ENCODE assay signal across 9 mouse cellular contexts in the genomic region with DNA sequence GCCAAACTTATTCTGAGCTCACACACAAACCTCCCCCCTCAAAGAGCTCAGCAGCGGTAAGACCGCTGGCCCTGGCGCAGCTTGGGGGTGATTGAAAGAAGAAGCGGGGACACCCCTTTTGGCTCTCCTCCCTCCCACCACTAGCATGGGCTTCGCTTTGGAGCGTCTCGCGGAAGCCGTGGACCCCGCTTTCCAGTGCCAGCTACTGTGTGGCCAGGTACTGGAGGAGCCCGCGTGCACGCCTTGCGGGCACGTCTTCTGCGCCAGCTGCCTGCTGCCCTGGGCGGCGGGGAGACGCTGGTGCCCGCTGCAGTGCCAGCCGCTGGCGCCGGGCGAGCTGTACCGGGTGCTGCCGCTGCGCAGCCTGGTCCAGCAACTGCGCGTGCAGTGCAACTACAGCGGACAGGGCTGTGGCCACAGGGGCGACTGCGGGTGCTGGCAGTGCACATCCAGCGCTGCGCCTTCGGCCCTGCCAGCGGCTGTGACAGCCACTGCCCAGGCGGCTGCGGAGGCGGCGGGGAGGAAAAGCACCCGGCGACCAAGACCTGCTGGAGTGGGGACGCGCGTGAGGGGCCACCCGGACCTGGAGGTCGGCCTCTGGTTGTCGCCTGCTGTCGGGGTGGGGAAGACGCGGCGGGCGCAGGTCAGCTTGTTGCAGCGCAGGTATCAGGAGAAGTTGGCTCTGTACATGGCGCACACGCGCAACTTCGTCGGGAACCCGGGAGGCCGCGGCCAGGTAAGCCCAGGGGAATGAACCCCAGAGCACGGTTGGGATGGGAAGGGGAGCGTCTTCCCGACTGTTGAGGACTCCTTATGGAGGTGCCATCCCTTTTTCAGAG. TPM values are rescaled to one million over a fixed set of nuclear protein-coding genes. Genes with fewer than 3 reads are reported as not detected.
DNase-seq lines count a peak whose midpoint lies in the region; ATAC-seq lines count a peak whose summit lies in the region.
"Had no signal": no experiment of that assay in that cellular context is flagged by ENCODE, and none has a peak within 500 bp of the region (broad histone marks: within the 10 kb centered on the region; RNA-seq: fewer than 3 reads in every experiment).

A gene (plus strand): TSS at position 112 of the 839 bp plus-strand sequence.

- H3K4me2 ChIP-seq in forebrain, embryonic 12.5 days: peak within 1 kb of the TSS; percentile 99

- H3K27me3 ChIP-seq in forebrain, embryonic 12.5 days: peaks cover 36% of the 10 kb centered on the region

- H3K4me3 ChIP-seq in forebrain, embryonic 12.5 days (replicated peaks): peak within 1 kb of the TSS; percentile 59
- H3K4me3 ChIP-seq: megakaryocyte, embryonic 14.5 days had no signal

- DNase-seq in thymus, postnatal 4 days: peak; percentile 10
- DNase-seq in thymus, postnatal 14 days: no peak
- DNase-seq in heart, postnatal 10 days: peak; percentile 62 to 67
- DNase-seq in left cerebral cortex, adult 8-10 months (ENCODE audit: low spot score in 2 of 2): peak; percentile 13 to 35
- DNase-seq in neural tube, embryonic 10.5 days (ENCODE audit: extremely low spot score, low spot score): peak; percentile 71
- peak; percentile 3 for DNase-seq in testis, postnatal 14 days (ENCODE audit: low spot score)
- DNase-seq in c-Kit-positive CD71-positive TER-119-positive erythroid progenitor cells, embryonic 14.5 days (ENCODE audit: low spot score): no peak

- WGBS in forebrain, embryonic 12.5 days: under 1% methylated on average over 64 of the region's 65 CpGs

- peaks cover 16% of the 10 kb centered on the region for H3K4me1 ChIP-seq in forebrain, embryonic 12.5 days
- H3K4me1 ChIP-seq: megakaryocyte, embryonic 14.5 days had no signal

- no peak within 1 kb of the TSS for H3K27ac ChIP-seq in forebrain, embryonic 12.5 days

- H3K36me3 ChIP-seq in forebrain, embryonic 12.5 days (replicated peaks): no peaks in the 10 kb centered on the region

- peak within 1 kb of the TSS; percentile 62 for H3K9ac ChIP-seq in forebrain, embryonic 12.5 days

- intact Hi-C loops in heart, postnatal 10 days (cut with DNase I): no loop called here

- no peaks in the 10 kb centered on the region for H3K9me3 ChIP-seq in forebrain, embryonic 12.5 days

- ATAC-seq in forebrain, embryonic 12.5 days (ENCODE audit: low FRiP score): peak; percentile 75

RNA-seq across cellular contexts. Expression of the gene that starts here (rescaled TPM):
- 6.7 TPM in 2 replicates for polyA plus RNA-seq in forebrain, embryonic 12.5 days (2016; fragmentation: Nextera tagmentation; extraction: Ambion mirVana)
- total RNA-seq in heart, postnatal 10 days (2021): 1 to 10 TPM; 2.6 to 2.8 TPM
- 10 to 100 TPM in 1 of 4 experiments, 1 to 10 TPM in 3; 8.8 to 11.0 (median 9.7) TPM for total RNA-seq in left cerebral cortex, adult 8-10 months (2022)

Comparison
In these comparisons a context has a peak if more than half of its experiments do, and no peak if none do; other contexts are left out.
1. DNase-seq: peak in thymus, postnatal 4 days (single experiment), heart, postnatal 10 days (2 of 2), left cerebral cortex, adult 8-10 months (2 of 2), neural tube, embryonic 10.5 days (single experiment) and testis, postnatal 14 days (single experiment); none in thymus, postnatal 14 days (single experiment) and c-Kit-positive CD71-positive TER-119-positive erythroid progenitor cells, embryonic 14.5 days (single experiment).